Mouse (Mus musculus): ENCODE measurements around the gene Slc20a1. TPM values are rescaled to one million over a fixed set of nuclear protein-coding genes. Genes with fewer than 3 reads are reported as not detected.
A peak's percentile ranks its signal among the peaks of the same experiment; 100 is the strongest.

Slc20a1 gene
- total RNA-seq, 2 experiments from 2014 or later: 174 to 176 TPM

- no peak for DNase-seq (ENCODE audit: low spot score in 2 of 2)
Measured at GRCm38 (mm10) chr2:129225251-129225819, 26.8 kb downstream of the Slc20a1 start.

GRCm38 (mm10) chr2:129226296-129226851 is 27.8 kb downstream of the Slc20a1 start:
- DNase-seq (ENCODE audit: low spot score in 2 of 2): no peak

- DNase-seq (ENCODE audit: low spot score in 2 of 2): no peak
Measured at GRCm38 (mm10) chr2:129227011-129227529, 28.5 kb downstream of the Slc20a1 start.

GRCm38 (mm10) chr2:129227709-129228108 is 29.1 kb downstream of the Slc20a1 start:
- DNase-seq (ENCODE audit: low spot score in 2 of 2): no peak

- DNase-seq (ENCODE audit: low spot score in 2 of 2): no peak
Measured at GRCm38 (mm10) chr2:129228571-129228970, 30.0 kb downstream of the Slc20a1 start.

GRCm38 (mm10) chr2:129229316-129229715 is 30.8 kb downstream of the Slc20a1 start:
- no peak for DNase-seq (ENCODE audit: low spot score in 2 of 2)

- DNase-seq (ENCODE audit: low spot score in 2 of 2): peak; percentile 91 to 93
Measured at GRCm38 (mm10) chr2:129232023-129232422, 33.5 kb downstream of the Slc20a1 start.

- DNase-seq (ENCODE audit: low spot score in 2 of 2): peak; percentile 33 to 49
Measured at GRCm38 (mm10) chr2:129232484-129232883, 33.9 kb downstream of the Slc20a1 start.

GRCm38 (mm10) chr2:129233218-129233617 is 34.7 kb downstream of the Slc20a1 start:
- no peak for DNase-seq (ENCODE audit: low spot score in 2 of 2)

- DNase-seq (ENCODE audit: low spot score in 2 of 2): no peak
Measured at GRCm38 (mm10) chr2:129233803-129234477, 35.4 kb downstream of the Slc20a1 start.

- DNase-seq (ENCODE audit: low spot score in 2 of 2): no peak
Measured at GRCm38 (mm10) chr2:129234731-129235130, 36.2 kb downstream of the Slc20a1 start.

GRCm38 (mm10) chr2:129236526-129236925 is 38.0 kb downstream of the Slc20a1 start:
- no peak for DNase-seq (ENCODE audit: low spot score in 2 of 2)

GRCm38 (mm10) chr2:129240726-129241432 is 42.3 kb downstream of the Slc20a1 start:
- DNase-seq (ENCODE audit: low spot score in 2 of 2): peak; percentile 47 to 72

- no peak for DNase-seq (ENCODE audit: low spot score in 2 of 2)
Measured at GRCm38 (mm10) chr2:129241845-129242833, 43.6 kb downstream of the Slc20a1 start.

GRCm38 (mm10) chr2:129243005-129243404 is 44.4 kb downstream of the Slc20a1 start:
- DNase-seq (ENCODE audit: low spot score in 2 of 2): no peak

GRCm38 (mm10) chr2:129243786-129244185 is 45.2 kb downstream of the Slc20a1 start:
- DNase-seq (ENCODE audit: low spot score in 2 of 2): peak in 1 of 2 experiments; percentile 7

- DNase-seq (ENCODE audit: low spot score in 2 of 2): no peak
Measured at GRCm38 (mm10) chr2:129244446-129245120, 46.0 kb downstream of the Slc20a1 start.

GRCm38 (mm10) chr2:129245618-129246017 is 47.1 kb downstream of the Slc20a1 start:
- DNase-seq (ENCODE audit: low spot score in 2 of 2): no peak

- DNase-seq (ENCODE audit: low spot score in 2 of 2): no peak
Measured at GRCm38 (mm10) chr2:129246436-129246835, 47.9 kb downstream of the Slc20a1 start.

GRCm38 (mm10) chr2:129246924-129247323 is 48.4 kb downstream of the Slc20a1 start:
- DNase-seq (ENCODE audit: low spot score in 2 of 2): no peak

All from left cerebral cortex, adult 18-20 months (tissue).